Comparison of ENCODE assay signal across 9 mouse cellular contexts in genomic region chr6:135333994-135334651, GRCm38 (mm10). TPM values are rescaled to one million over a fixed set of nuclear protein-coding genes. Genes with fewer than 3 reads are reported as not detected.
DNase-seq lines count a peak whose midpoint lies in the region; ATAC-seq and TF ChIP-seq lines count a peak whose summit lies in the region.
"Had no signal": no experiment of that assay in that cellular context is flagged by ENCODE, and none has a peak within 500 bp of the region (broad histone marks: within the 10 kb centered on the region; RNA-seq: fewer than 3 reads in every experiment).

No protein-coding gene starts in this region.

- no peaks in the 10 kb centered on the region for H3K9me3 ChIP-seq in hindbrain, embryonic 15.5 days

- no peak overlapping the region for H3K4me3 ChIP-seq in gastrocnemius, adult 2 months
- no peak overlapping the region for H3K4me3 ChIP-seq in hindbrain, embryonic 15.5 days

- H3K36me3 ChIP-seq in hindbrain, embryonic 15.5 days = no peaks in the 10 kb centered on the region

- no peak for ATAC-seq in hindbrain, embryonic 15.5 days (ENCODE audit: low FRiP score, low read depth)

- WGBS in hindbrain, embryonic 15.5 days = 74% methylated on average over 5 of the region's 5 CpGs

- no peak for TF ChIP-seq CTCF in gastrocnemius, adult 2 months (IDR thresholded peaks at IDR 0.05)

- intact Hi-C loops in heart, postnatal 25 days (cut with DNase I) = no loop called here
- intact Hi-C loops in gastrocnemius, adult 2 months (cut with DNase I) = no loop called here

- H3K9ac ChIP-seq in hindbrain, embryonic 15.5 days = no peak overlapping the region

- peak; percentile 96 for DNase-seq in heart, adult 11 months
- no peak for DNase-seq in heart, postnatal 25 days (ENCODE audit: low spot score)
- DNase-seq in gastrocnemius, adult 2 months = peak; percentile 62
- peak; percentile 38 to 55 for DNase-seq in lung, postnatal 4 days
- no peak for DNase-seq in right cerebral cortex, adult 2 months (ENCODE audit: low spot score in 2 of 2)
- no peak for DNase-seq in thymus, postnatal 0 days (ENCODE audit: low spot score)
- no peak for DNase-seq in liver

- H3K27me3 ChIP-seq in hindbrain, embryonic 15.5 days = no peaks in the 10 kb centered on the region

- no peak overlapping the region for H3K4me2 ChIP-seq in hindbrain, embryonic 15.5 days

- H3K4me1 ChIP-seq in hindbrain, embryonic 15.5 days (replicated peaks) = peaks cover 23% of the 10 kb centered on the region

- peak overlapping the region; percentile 78 for H3K27ac ChIP-seq in gastrocnemius, adult 2 months
- peak overlapping the region; percentile 48; the same call in 1 of the 2 replicates for H3K27ac ChIP-seq in hindbrain, embryonic 15.5 days (replicated peaks)

RNA-seq across cellular contexts. Expression of gene Pbp2, which starts 23.9 kb away (rescaled TPM):
- not detected for total RNA-seq in heart, postnatal 25 days (2021)
- total RNA-seq in gastrocnemius, adult 2 months (2021) = under 1 TPM in 1 of 2 experiments, not detected in 1; 0.17 TPM
- polyA plus RNA-seq in hindbrain, embryonic 15.5 days (2015; fragmentation: Nextera tagmentation; extraction: Ambion mirVana) = 0.12 TPM in 1 of 2 replicates, not detected in the other
- polyA plus RNA-seq in thymus, postnatal 0 days (2015; fragmentation: Nextera tagmentation; extraction: Ambion mirVana) = not detected in 2 replicates
- polyA plus RNA-seq: small intestine, adult 2 months had no signal

RNA-seq across cellular contexts. Expression of gene Emp1, which starts 28.2 kb away (rescaled TPM):
- 10 to 100 TPM; 56.1 to 70.8 TPM for total RNA-seq in heart, postnatal 25 days (2021)
- total RNA-seq in gastrocnemius, adult 2 months (2021) = 10 to 100 TPM; 20.3 to 60.2 TPM
- 9.7 TPM in 2 replicates for polyA plus RNA-seq in hindbrain, embryonic 15.5 days (2015; fragmentation: Nextera tagmentation; extraction: Ambion mirVana)
- polyA plus RNA-seq in thymus, postnatal 0 days (2015; fragmentation: Nextera tagmentation; extraction: Ambion mirVana) = 10.4 and 12.8 TPM in 2 replicates

Comparison
In these comparisons a context has a peak if more than half of its experiments do, and no peak if none do; other contexts are left out.
1. DNase-seq: peak in heart, adult 11 months (single experiment), gastrocnemius, adult 2 months (single experiment) and lung, postnatal 4 days (2 of 2); none in heart, postnatal 25 days (single experiment), right cerebral cortex, adult 2 months (0 of 2), thymus, postnatal 0 days (single experiment) and liver (single experiment).